Mouse (Mus musculus) heart, postnatal 0 days (tissue): ENCODE measurements around the gene Slc23a3. TPM values are rescaled to one million over a fixed set of nuclear protein-coding genes. Genes with fewer than 3 reads are reported as not detected.

Experiments
- ATAC-seq: fragments of 200-750 bp; cut with Nextera tagmentation; 2 replicates; pipeline ENCODE4 v1.8.0; 2017; ENCODE audit warnings: low read depth, moderate number of reproducible peaks, moderate library complexity; ENCODE audit not compliant: insufficient read depth
- DNase-seq: peaks from one replicate; pipeline ENCODE4 v3.0.0-alpha.2; 2016; ENCODE audit warnings: low spot score
- H3K27ac ChIP-seq: fragments of 300-500 bp; sonication (generic); 2 replicates; pipeline ENCODE4 v1.5.1; 2014; ENCODE audit warnings: low read depth, mild to moderate bottlenecking
- H3K27me3 ChIP-seq: fragments of 300-500 bp; sonication (generic); 2 replicates; pipeline ENCODE4 v1.6.1; 2014; ENCODE audit warnings: low read length, mixed read lengths; ENCODE audit not compliant: control insufficient read depth, insufficient read depth
- H3K36me3 ChIP-seq: fragments of 300-500 bp; sonication (generic); replicated peaks from 2 replicates; pipeline ENCODE4 v1.6.1; 2014; ENCODE audit warnings: low read length, mixed read lengths; ENCODE audit not compliant: control insufficient read depth, insufficient read depth
- H3K4me1 ChIP-seq: fragments of 300-500 bp; sonication (generic); 2 replicates; pipeline ENCODE4 v1.6.1; 2014; ENCODE audit warnings: antibody characterized with exemption; ENCODE audit not compliant: control insufficient read depth, insufficient read depth
- H3K4me2 ChIP-seq: fragments of 300-500 bp; sonication (generic); 2 replicates; pipeline ENCODE4 v1.6.1; 2014; ENCODE audit warnings: low read depth, mild to moderate bottlenecking, low read length, moderate library complexity
- H3K4me3 ChIP-seq: fragments of 300-500 bp; sonication (generic); 2 replicates; pipeline ENCODE4 v1.5.1; 2014; ENCODE audit warnings: low read depth, low read length
- H3K9ac ChIP-seq: fragments of 300-500 bp; sonication (generic); replicated peaks from 2 replicates; pipeline ENCODE4 v1.6.1; 2014; ENCODE audit warnings: low read depth, low read length, mixed read lengths
- H3K9me3 ChIP-seq: fragments of 300-500 bp; sonication (generic); replicated peaks from 2 replicates; pipeline ENCODE4 v1.6.1; 2016; ENCODE audit warnings: low read length; ENCODE audit not compliant: control insufficient read depth
- CTCF ChIP-seq: IDR thresholded peaks from 2 replicates; pipeline ENCODE4 v1.5.1; 2016; ENCODE audit warnings: antibody characterized with exemption, control low read depth, low read depth
- EP300 ChIP-seq: IDR thresholded peaks from 2 replicates; pipeline ENCODE4 v1.6.1; 2016; ENCODE audit warnings: antibody characterized with exemption, low read depth
- WGBS: fragments of 180-500 bp; shearing (Covaris S2); extraction: QIAGEN DNeasy Blood & Tissue Kit; methylation state at CpG from one replicate; pipeline ENCODE4 v1.1.7; 2014; 5-methylcytosine and 5-hydroxymethylcytosine counted together
- polyA plus RNA-seq: library from polyadenylated mRNA; unstranded; fragments of >200 nt; fragmentation: Nextera tagmentation; extraction: Ambion mirVana; gene quantifications from 2 replicates; pipeline ENCODE4 v1.2.1, GENCODE M21; 2015
- total RNA-seq: library from RNA; depleted of rRNA; stranded (reverse); fragments of >200 nt; gene quantifications from 2 replicates; pipeline ENCODE4 v1.2.3, GENCODE M21; 2014; ENCODE audit warnings: low replicate concordance; rRNA removed

Gene Slc23a3
- total and polyA plus RNA-seq, 2 experiments from 2014 or later = 2.1 to 4.0 TPM

DNA sequence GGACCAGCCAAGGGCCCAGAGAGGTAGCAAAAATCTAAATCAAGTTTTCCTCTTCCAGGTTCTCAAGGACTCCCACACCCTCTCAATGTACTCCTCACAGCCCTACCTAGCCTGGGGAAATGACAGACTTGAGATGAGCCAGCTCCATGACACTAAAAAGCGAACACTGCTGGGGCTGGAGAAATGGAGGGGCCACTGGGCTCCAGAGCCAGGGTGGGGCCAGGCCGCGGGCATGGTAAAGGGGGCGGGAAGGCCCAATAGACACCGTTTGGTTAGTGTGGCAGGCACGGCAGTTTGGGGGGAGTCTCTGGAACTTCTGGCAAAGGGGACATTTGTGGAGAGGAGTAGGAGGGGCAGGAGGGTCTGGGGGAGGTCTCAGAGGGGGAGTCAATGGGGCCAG lies 2.6 kb upstream of the Slc23a3 start:
- no peak for TF ChIP-seq EP300
- no peak for TF ChIP-seq CTCF
- Histone ChIP-seq H3K4me2 (no peak overlapping the region), H3K4me1 (peaks cover 9% of the 10 kb centered on the region; the same call in 1 of the 2 replicates), H3K36me3 (peaks cover 45% of the 10 kb centered on the region), H3K9ac (no peak overlapping the region), H3K27me3 (no peaks in the 10 kb centered on the region), H3K27ac (no peak overlapping the region), H3K9me3 (no peaks in the 10 kb centered on the region), H3K4me3 (no peak overlapping the region)
- no peak for ATAC-seq
- WGBS = 62% methylated on average over 6 of the region's 6 CpGs
- no peak for DNase-seq

DNA sequence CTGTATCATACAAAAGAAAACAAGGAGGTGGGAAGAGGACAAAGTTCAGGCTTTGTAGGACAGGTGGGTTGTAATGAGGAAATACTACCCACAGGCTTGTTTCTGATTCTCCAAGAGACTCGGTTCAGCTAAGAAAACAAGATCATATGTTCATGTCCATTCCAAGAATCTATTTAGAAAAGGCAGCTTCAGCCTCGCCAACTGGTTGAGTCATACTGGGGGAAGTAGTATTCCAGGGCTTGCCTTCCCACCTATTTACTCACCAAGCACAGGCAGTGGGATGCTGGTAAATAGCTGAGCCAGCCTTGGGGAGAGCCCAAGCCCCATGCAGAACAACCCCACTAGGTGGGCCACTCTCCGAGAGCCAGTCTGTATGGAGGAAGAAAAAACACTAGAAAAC lies 5.0 kb downstream of the Slc23a3 start:
- H3K27ac ChIP-seq = no peak overlapping the region
- H3K36me3 ChIP-seq = no peaks in the 10 kb centered on the region
- H3K4me2 ChIP-seq = no peak overlapping the region
- H3K27me3 ChIP-seq = no peaks in the 10 kb centered on the region
- no peak overlapping the region for H3K4me3 ChIP-seq
- DNase-seq = no peak
- ATAC-seq = no peak
- TF ChIP-seq CTCF = no peak
- TF ChIP-seq EP300 = no peak
- no peak overlapping the region for H3K9ac ChIP-seq
- WGBS = 69% methylated on average over 3 of the region's 3 CpGs
- H3K4me1 ChIP-seq = no peaks in the 10 kb centered on the region
- no peaks in the 10 kb centered on the region for H3K9me3 ChIP-seq

DNA sequence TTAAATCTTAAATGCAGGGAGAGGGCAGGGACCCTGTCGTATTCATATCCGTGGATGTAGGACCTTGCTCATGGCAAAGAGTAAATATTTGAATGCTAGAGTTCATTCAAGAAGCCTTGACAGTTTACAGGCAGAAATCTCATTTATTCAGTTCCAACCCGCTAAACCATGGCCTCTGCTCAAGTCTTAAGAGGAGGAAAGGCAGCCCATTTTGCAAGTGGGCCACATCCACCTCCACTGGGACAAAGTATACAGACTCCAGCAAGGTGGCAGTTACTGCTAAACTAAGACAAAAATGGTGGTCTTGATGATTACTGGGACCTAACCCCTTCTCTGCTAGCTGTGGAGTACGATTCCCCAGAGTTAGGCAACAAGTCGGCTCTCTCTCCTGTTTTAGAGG lies 8.3 kb downstream of the Slc23a3 start:
- no peaks in the 10 kb centered on the region for H3K9me3 ChIP-seq
- ATAC-seq (no peak), DNase-seq (no peak)
- no peaks in the 10 kb centered on the region for H3K36me3 ChIP-seq
- 40% methylated on average over 5 of the region's 5 CpGs for WGBS
- no peaks in the 10 kb centered on the region for H3K4me1 ChIP-seq
- H3K27me3 ChIP-seq = no peaks in the 10 kb centered on the region
- H3K27ac ChIP-seq = peak overlapping the region; percentile 93; the same call in 1 of the 2 replicates
- peak overlapping the region; percentile 51 for H3K4me2 ChIP-seq
- H3K4me3 ChIP-seq = peak overlapping the region; percentile 58
- H3K9ac ChIP-seq = no peak overlapping the region; the same call in 1 of the 2 replicates
- TF ChIP-seq CTCF = no peak
- no peak for TF ChIP-seq EP300

DNA sequence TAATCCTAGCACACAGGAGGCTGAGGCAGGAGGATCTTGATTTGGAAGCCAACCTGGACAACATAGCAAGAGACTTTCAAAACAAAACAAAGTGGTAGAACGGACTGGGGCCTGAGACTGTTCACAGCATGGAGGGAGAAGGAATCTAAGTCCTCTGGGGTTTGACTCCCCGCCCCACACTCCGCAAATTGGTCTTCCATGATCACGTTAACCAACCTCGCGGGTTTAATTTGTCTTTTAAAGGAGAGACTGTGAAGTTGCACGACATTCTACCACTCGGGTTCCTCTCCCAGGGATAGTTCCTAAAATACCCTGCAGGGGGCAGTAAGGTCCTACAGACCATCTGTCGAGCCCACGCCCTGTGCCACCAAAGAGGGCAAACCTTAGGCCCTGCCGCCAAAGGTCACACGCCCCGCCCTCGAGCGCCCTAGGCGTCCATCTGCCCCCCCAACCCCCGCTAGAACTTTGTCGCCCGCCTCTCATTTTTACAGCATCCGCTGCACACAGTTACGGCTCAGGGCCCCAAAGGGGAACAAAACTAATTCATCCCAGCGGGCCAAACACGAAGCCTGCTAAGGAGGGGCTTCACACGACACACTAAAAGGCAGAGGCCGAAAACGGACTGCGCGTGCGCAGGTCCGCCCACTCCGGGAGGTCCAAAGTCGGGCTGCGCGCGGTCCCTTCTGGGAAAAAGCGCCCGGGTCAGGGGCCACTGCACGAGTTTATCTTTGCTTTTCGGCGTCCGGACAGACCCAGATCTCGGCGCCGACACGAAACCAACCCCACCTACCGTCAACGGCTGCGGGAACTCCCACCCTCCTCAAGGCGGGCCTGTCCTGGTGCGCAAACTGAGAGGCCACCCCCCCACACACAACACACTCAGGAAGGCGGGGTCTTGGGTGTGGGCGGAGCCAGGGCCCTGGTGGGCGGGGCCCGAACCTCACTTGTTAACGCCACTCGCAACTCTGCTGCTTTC lies 9.1 kb downstream of the Slc23a3 start, which contains the start of gene Nhej1:
Gene Nhej1, minus strand, starts transcription at position 855 of the 976 bp plus-strand sequence.
- Histone ChIP-seq H3K4me1 (no peaks in the 10 kb centered on the region), H3K27me3 (no peaks in the 10 kb centered on the region), H3K27ac (peak within 1 kb of the TSS; percentile 93), H3K36me3 (no peaks in the 10 kb centered on the region), H3K4me3 (peak within 1 kb of the TSS; percentile 58), H3K9ac (peak within 1 kb of the TSS; percentile 63), H3K4me2 (peak within 1 kb of the TSS; percentile 51), H3K9me3 (no peaks in the 10 kb centered on the region)
- WGBS = 1% methylated on average over 56 of the region's 56 CpGs
- TF ChIP-seq CTCF (peak; percentile 80), EP300 (peak; percentile 50)
- ATAC-seq = peak; percentile 98
- peak; percentile 92 for DNase-seq

DNA sequence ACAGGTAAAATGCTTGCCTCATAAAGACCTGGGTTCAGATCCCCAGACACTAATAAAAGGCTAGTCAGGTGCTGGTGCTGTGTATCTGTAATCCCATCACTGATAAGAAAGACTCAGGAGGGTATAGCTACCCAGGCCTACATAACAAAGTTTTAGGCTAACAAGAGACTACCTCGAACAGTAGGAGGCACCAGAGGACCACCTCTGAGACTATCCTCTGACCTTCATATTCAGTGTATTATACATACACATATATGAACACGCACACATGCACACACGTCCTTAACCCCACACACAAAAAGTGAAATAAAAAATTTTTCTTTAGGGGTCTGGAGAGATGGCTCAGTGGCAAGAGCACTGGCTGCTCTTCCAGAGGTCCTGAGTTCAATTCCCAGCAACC lies 11.5 kb downstream of the Slc23a3 start:
- no peak overlapping the region for H3K4me2 ChIP-seq
- no peak for DNase-seq
- H3K4me3 ChIP-seq = no peak overlapping the region
- no peaks in the 10 kb centered on the region for H3K4me1 ChIP-seq
- no peaks in the 10 kb centered on the region for H3K9me3 ChIP-seq
- ATAC-seq = no peak
- no peak; the same call in 1 of the 2 replicates for TF ChIP-seq CTCF
- TF ChIP-seq EP300 = no peak
- no peak overlapping the region for H3K9ac ChIP-seq
- 77% methylated on average over 3 of the region's 3 CpGs for WGBS
- no peaks in the 10 kb centered on the region for H3K36me3 ChIP-seq
- H3K27ac ChIP-seq = no peak overlapping the region
- no peaks in the 10 kb centered on the region for H3K27me3 ChIP-seq

Other genes starting within 250 kb of the Slc23a3 start
- gene Fev, start 248.5 kb downstream of the Slc23a3 start, total RNA-seq = not detected in 2 replicates
- 0.23 and 0.34 TPM in 2 replicates for gene Fev, start 248.5 kb downstream of the Slc23a3 start, polyA plus RNA-seq
- not detected in 2 replicates for gene Cryba2, start 240.7 kb downstream of the Slc23a3 start, total RNA-seq
- not detected in 2 replicates for gene Cryba2, start 240.7 kb downstream of the Slc23a3 start, polyA plus RNA-seq
- 0.04 TPM in 1 of 2 replicates, not detected in the other for gene Cfap65, start 198.3 kb downstream of the Slc23a3 start, total RNA-seq
- gene Cfap65, start 198.3 kb downstream of the Slc23a3 start, polyA plus RNA-seq = 0.05 TPM in 1 of 2 replicates, not detected in the other
- gene Ihh, start 182.2 kb downstream of the Slc23a3 start, total RNA-seq = 0.35 TPM in 1 of 2 replicates, not detected in the other
- 0.05 TPM in 2 replicates for gene Ihh, start 182.2 kb downstream of the Slc23a3 start, polyA plus RNA-seq
- 1.2 and 8.4 TPM in 2 replicates for gene Nhej1, start 8.7 kb downstream of the Slc23a3 start, total RNA-seq
- 6.1 TPM in 2 replicates for gene Nhej1, start 8.7 kb downstream of the Slc23a3 start, polyA plus RNA-seq
- 66.7 and 83.6 TPM in 2 replicates for gene Cnppd1, start 8.8 kb upstream of the Slc23a3 start, total RNA-seq
- gene Cnppd1, start 8.8 kb upstream of the Slc23a3 start, polyA plus RNA-seq = 30.2 and 31.2 TPM in 2 replicates
- 49.7 and 50.9 TPM in 2 replicates for gene Retreg2, start 8.9 kb upstream of the Slc23a3 start, total RNA-seq
- 19.4 and 23.7 TPM in 2 replicates for gene Retreg2, start 8.9 kb upstream of the Slc23a3 start, polyA plus RNA-seq
- gene Zfand2b, start 34.8 kb upstream of the Slc23a3 start, total RNA-seq = 33.1 and 67.1 TPM in 2 replicates
- gene Zfand2b, start 34.8 kb upstream of the Slc23a3 start, polyA plus RNA-seq = 26.1 and 28.7 TPM in 2 replicates
- 22.0 and 36.0 TPM in 2 replicates for gene Abcb6, start 46.5 kb upstream of the Slc23a3 start, total RNA-seq
- gene Abcb6, start 46.5 kb upstream of the Slc23a3 start, polyA plus RNA-seq = 15.9 and 17.6 TPM in 2 replicates
- gene Ankzf1, start 58.3 kb upstream of the Slc23a3 start, total RNA-seq = 19.4 and 20.6 TPM in 2 replicates
- 11.6 and 14.5 TPM in 2 replicates for gene Ankzf1, start 58.3 kb upstream of the Slc23a3 start, polyA plus RNA-seq
- 64.2 and 99.6 TPM in 2 replicates for gene Atg9a, start 58.3 kb upstream of the Slc23a3 start, total RNA-seq
- gene Atg9a, start 58.3 kb upstream of the Slc23a3 start, polyA plus RNA-seq = 28.5 and 29.6 TPM in 2 replicates
- 9.8 and 11.3 TPM in 2 replicates for gene Glb1l, start 76.9 kb upstream of the Slc23a3 start, total RNA-seq
- 3.6 and 3.8 TPM in 2 replicates for gene Glb1l, start 76.9 kb upstream of the Slc23a3 start, polyA plus RNA-seq
- 75.9 and 90.1 TPM in 2 replicates for gene Stk16, start 76.9 kb upstream of the Slc23a3 start, total RNA-seq
- 57.4 and 62.5 TPM in 2 replicates for gene Stk16, start 76.9 kb upstream of the Slc23a3 start, polyA plus RNA-seq
- gene Tuba4a, start 86.0 kb upstream of the Slc23a3 start, total RNA-seq = 179 and 227 TPM in 2 replicates
- gene Tuba4a, start 86.0 kb upstream of the Slc23a3 start, polyA plus RNA-seq = 114 and 142 TPM in 2 replicates
- gene A630095N17Rik, start 98.2 kb upstream of the Slc23a3 start, total RNA-seq = not detected in 2 replicates
- gene A630095N17Rik, start 98.2 kb upstream of the Slc23a3 start, polyA plus RNA-seq = not detected in 2 replicates
- gene Dnajb2, start 102.5 kb upstream of the Slc23a3 start, total RNA-seq = 25.1 and 35.0 TPM in 2 replicates
- gene Dnajb2, start 102.5 kb upstream of the Slc23a3 start, polyA plus RNA-seq = 34.9 and 36.7 TPM in 2 replicates
- 0.04 and 0.15 TPM in 2 replicates for gene Ptprn, start 130.6 kb upstream of the Slc23a3 start, total RNA-seq
- 0.16 and 0.26 TPM in 2 replicates for gene Ptprn, start 130.6 kb upstream of the Slc23a3 start, polyA plus RNA-seq
- not detected in 2 replicates for gene Resp18, start 144.5 kb upstream of the Slc23a3 start, total RNA-seq
- gene Resp18, start 144.5 kb upstream of the Slc23a3 start, polyA plus RNA-seq = 0.48 TPM in 1 of 2 replicates, not detected in the other
- gene Dnpep, start 184.1 kb upstream of the Slc23a3 start, total RNA-seq = 202 and 236 TPM in 2 replicates
- gene Dnpep, start 184.1 kb upstream of the Slc23a3 start, polyA plus RNA-seq = 147 TPM in 2 replicates
- 983 and 1,187 TPM in 2 replicates for gene Des, start 226.4 kb upstream of the Slc23a3 start, total RNA-seq
- gene Des, start 226.4 kb upstream of the Slc23a3 start, polyA plus RNA-seq = 601 and 639 TPM in 2 replicates
- 95.0 and 105 TPM in 2 replicates for gene Speg, start 241.4 kb upstream of the Slc23a3 start, total RNA-seq
- 26.8 and 30.2 TPM in 2 replicates for gene Speg, start 241.4 kb upstream of the Slc23a3 start, polyA plus RNA-seq